Mouse (Mus musculus): ENCODE results near the gene Ccser1.

Ccser1 gene

DNA sequence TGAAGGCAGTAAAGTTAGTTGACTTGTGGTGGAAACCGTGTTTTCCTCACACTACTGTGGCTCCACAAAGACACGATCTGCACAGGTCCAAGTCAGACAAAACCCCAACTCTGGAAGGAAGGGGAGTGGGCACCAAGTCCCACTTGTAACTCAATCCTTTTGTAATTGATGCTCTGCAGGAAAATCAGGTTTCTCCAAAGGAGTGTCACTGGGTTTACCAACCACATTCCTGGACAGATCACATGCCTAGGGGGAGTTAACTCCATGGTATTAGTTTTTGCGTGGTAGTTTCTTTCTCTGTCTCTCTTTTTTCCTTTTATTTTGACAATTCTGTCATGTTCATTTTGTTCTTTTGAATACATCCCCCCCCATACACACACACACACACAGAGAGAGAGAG, 252.0 kb downstream of the Ccser1 start:
- no peak for DNase-seq (ENCODE audit: low spot score)

DNA sequence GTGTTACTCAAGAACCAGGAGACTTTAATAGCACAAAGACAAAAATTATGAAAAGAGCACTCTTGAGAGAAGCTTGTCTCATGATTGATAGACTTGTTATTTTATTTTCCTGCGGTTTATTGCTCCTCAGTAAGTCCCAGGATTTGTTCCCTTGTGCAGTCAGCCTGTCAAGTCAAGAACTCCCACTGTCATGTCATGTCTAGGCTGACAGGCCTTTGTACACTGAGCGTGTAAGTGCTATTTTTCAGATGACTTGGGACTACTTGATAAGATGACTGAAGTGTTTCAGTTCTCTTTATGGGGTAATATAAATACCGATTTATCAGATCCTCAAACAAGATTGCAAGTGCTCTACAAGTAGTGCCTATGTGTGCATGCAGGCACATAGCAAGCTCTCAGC, 252.6 kb downstream of the Ccser1 start:
- no peak for DNase-seq (ENCODE audit: low spot score)

DNA sequence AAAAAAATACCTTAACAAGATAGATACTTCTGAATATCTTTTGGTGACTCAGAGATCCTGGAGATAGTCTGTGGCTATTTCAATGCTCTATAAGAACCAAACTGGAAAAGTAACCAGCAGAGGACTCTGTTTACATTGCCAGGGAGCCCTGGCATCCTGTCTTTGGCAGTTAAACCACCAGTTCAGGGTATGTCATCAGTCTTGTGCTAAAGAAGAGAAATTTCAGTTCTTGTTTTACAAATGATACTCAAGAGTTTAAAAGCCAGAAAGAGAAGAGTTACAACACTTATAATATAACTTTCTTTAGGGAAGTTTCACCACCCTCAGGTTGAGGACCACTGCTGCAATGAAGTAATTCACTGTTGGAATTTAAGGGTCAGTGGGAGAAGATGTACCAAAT, 258.0 kb downstream of the Ccser1 start:
- no peak for DNase-seq (ENCODE audit: low spot score)

DNA sequence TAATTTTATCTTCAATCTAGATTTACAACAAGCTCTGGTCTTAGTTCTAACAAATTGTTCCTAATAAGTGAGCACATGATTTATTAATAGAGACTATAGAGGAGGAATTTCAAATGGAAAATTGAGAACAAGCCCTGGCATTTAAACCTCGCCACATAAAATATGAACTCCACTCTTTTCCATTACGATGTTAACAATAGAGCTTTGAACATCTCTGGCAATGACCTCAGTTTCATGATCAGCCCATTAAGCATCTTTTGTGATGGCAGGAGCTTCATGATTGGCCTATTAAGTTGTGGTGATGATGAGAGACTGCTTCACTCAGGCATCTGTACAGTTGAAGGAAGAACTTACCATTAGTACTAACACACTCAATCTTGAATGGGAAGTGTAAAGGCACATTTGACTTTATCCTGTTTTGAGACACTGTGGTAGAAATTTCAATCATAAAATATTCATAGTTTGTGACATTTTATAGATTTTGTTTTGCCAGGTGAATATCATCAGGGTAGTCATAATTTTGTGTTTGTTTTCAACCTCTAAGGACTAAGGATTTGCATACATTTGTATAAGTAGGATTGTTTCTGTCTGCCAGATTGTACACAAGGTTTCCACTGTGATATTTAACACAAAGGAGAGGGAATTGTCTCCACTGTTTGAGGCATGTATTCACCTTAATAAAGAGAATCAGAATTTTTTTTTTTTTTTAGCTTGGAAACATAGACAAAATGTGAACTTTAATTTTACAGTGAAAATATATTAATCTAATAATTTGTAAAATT, 291.4 kb downstream of the Ccser1 start:
- no peak for DNase-seq (ENCODE audit: low spot score)

DNA sequence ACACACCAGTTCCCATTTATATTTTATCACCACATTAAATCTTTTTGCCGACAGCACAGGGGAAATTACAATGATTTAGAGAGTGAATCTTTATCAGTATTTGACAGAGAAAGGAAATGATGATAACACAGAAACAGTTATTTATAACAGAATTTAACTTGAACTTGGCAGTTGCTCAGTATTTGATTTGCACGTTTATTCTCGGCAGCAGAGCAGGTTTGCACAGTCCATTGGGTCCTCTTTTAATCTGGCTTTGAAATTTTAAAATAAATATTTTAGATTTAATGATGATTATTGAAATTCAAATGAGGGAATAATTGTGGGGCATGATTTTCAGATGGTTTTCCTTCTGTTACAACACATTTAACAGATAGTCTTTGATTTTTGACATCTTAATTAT, 305.2 kb downstream of the Ccser1 start:
- no peak for DNase-seq (ENCODE audit: low spot score)

DNA sequence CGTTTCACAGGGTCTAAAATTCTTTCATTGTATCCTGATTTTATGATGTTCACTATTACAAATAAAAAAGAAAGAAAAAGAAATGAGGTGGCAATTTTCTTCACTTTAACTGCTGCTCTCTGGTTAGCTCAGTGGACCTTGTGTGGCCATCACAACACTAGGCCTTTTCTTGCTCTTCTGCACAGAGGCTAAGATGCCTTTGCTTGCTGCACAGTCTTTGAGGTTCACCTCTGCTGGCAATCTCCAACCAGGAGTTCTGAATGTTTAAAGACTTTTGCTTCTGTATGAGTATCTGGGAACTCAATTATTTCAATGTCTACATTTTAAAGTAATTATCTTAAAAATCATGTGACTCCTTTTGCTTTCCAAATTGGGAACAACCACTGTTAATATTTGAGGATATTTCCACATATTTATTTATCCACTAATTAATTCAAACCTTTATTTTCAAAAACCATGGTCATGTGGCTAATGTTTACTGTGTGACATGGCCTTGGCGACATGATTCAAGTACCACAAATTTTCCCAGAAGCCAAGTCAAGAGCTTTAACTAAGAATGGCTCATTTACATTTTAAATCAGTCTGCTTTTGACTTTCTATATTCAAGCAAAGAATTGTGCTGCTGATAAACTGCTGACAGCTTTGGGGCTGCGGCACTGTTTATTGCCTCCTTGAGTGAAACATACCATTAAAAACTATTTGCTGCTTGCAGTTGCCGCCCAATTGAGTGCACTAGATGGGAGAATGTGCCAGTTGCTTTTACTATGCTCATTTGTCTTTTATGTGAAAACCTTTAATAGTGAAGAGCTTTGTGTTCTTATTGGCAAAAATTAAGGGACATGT, 312.1 kb downstream of the Ccser1 start:
- no peak for DNase-seq (ENCODE audit: low spot score)

DNA sequence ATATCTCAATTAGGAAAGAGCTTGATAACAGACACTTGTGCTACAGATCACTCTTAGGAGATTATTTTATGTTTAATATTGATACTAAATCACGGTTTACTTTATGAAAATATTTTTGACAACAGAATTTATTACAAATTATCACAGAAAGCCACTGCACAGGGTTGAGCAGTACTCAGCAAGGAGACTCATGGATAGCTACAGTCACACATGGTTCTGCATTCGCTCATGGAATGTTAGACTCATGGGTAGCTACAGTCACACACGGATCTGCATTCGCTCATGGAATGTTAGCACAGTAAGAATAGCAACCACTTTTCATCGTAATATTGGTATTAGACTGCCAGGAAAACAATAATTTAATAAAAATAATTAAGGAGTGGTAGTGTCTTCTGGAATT, 313.3 kb downstream of the Ccser1 start:
- no peak for DNase-seq (ENCODE audit: low spot score)

DNA sequence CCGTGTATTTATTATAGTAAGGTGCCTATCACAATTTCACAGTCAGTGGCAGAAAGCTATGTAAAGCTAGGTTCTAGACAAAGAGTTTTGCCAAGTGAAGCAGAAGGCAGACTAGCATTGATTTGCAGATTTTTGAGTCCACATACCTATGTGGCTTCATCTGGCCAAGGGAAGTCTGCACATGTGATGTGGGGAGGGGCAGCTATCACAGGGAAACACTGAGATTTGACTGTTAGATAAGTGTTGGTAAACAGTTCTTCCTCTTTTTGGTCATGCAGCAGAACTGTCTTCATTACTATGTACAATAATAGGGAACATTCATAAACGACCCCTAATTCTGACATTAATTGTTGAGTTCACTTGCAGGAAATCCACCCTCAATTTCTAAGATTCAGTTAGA, 335.2 kb downstream of the Ccser1 start:
- no peak for DNase-seq (ENCODE audit: low spot score)

DNA sequence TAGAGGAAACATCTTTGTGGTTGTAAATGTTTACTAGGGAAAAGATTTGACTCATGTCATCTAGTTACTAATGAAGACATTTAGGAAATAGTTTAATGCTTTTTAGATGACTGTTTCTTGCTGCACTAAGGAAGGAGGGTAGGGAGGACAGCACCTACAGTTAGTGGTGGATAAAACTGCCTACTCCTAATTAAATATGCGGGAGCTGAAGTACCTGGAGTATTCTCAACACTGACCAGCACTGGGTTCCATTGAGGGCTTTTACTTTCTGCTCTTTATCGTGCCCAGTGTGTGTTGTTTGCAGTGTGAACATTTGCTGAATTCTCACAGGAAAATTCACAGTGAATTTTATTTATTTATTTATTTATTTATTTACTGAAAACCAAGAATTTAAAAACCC, 341.5 kb downstream of the Ccser1 start:
- DNase-seq (ENCODE audit: low spot score) = no peak

DNA sequence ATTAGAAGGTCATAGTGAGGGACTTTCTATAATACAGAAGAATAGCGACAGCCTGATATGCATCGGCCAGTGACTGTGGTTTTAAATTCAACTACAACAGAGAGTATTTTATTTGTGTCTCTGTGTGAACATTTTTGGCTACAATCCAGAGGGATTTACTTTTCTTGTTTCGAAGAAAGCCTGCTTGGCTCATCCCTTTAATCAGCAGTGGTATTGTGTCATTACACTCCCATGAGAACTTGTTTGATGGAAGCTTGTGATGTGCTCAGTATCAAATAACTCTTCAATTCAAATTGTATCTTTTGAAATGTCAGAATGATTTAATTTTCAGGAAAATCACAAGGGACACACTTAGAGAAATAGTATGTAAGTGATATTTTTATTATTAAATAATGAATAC, 342.0 kb downstream of the Ccser1 start:
- DNase-seq (ENCODE audit: low spot score) = no peak

DNA sequence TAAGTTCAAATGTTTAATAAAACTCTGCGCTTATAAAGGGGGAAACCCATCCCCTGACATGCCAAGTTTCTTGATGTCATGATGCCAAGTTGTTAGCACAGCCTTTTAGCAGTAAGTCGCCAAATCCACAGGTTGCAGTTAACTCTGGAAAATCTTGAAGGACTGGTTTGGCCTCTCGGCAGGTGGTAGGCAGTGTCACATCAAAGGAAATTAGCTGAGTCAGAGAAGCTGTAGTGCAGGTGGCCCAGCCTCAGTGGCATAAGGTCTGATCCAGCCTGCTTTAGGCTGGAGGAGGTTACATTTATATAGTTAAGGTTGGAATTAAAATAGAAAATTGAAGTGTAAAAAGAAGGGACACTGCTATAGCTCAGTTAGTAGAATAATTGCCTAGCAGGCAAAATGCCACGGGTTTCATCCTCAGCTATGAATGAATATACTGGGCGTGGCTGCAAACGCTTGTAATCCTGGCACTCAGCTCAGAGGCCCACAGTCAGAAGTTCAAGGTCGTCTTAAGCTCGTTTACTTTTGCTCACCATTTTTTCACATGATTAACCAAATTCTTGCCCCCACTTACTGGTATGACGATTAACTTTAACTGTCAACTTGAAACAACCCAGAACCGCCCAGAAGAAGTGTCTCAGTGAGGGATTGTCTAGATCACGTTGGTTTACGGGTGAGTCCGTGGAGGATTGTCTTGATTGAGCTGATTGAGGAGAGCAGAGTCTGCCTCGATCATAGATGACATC, 343.8 kb downstream of the Ccser1 start:
- DNase-seq (ENCODE audit: low spot score) = no peak

DNA sequence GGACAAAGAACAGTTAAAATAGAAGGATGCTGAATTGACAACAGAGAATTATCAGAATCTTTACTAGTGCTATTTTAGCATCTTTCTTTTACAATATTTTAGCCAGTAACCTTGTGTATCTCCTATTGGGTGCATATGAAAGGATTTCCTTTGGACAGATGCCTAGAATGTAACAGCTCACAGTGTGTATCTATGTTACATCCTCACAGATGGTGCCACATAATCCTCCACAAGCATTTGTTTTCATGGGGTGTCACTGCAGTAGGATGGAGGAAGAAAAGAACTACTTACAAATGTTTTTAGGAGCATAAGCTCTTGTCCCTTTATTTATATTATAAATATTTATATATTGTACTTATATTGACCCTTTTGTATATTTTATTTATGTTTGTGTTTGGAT, 360.6 kb downstream of the Ccser1 start:
- no peak for DNase-seq (ENCODE audit: low spot score)

DNA sequence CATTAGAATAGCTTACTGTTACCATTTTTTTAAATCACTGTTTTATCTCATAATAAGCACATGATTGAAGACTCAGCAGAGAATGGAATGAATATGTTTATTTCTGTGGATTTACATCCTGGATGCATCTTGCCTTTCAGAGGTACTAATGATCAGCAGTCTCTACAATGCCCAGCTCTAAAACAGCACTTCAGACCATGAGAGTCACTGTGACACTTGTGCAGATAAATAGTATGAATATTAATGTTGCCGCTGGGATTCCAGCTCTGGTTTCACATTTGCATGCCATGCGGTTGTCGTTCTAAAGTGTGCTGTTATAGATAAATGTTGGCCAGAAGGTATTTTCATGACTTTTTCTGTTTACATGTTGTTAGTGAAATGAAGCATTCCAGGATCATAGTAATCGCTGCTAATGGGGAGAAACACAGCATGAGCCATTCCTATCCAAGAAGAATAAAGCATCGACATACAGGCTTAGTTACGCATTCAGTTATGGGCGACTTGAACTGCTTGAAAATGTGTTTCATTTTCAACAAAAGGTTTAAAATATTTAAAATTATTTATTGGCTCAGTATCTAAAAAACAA, 363.4 kb downstream of the Ccser1 start:
- peak; percentile 67 for DNase-seq (ENCODE audit: low spot score)

DNA sequence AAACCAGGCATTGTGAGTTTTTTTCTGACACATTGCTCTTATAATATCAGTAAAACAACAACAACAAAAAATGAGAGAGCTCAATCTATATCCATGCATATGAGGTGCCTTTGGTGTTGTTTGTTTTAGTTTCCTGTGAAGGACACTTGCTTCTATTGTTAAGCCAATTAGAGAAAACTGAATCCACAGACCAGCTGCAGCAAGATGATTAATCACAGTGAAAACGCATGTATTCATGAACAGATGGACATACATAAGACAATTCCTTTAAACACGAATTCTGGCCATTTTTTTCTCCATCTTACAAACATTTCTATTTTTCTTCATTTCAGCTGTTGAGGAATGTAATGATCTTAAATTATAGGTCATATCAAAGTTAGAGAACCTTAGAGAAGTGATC, 387.4 kb downstream of the Ccser1 start:
- DNase-seq (ENCODE audit: low spot score) = no peak

DNA sequence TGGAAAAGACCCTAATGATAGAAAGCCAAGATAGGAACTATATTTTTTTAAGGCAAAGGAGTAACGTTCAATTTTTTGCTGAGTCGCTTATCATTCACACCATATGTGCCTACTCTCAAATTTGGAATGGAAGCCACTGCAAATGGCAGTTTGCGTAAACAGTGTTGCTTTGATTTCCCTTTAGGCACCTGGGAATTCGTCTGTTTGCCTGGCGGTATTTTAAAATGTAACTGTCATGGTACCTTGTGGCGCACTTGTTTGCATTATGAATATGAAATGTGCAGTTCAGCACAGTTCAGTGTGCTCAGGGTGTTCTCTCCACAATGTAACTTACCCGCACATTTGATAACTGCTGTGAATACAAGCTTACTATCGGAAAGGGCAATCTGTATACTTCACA, 387.8 kb downstream of the Ccser1 start:
- DNase-seq (ENCODE audit: low spot score) = no peak

DNA sequence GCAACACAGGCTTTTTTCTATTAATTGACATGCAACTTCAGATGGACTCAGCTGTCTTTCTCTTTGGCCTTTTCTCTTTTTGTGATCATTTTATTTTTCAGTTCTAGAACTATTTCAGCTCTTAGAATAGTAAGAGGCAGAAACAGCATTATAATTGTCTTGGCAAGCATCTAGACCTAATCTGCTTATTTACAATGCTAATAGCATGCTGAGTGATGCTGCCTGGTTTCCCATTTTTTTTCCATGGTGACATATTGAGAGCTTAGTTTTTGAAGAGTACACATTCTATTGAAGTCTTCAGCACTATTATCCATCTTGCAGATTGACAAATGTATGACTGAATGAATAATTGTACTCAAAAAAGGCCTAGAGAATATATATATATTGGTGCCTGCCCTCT, 401.6 kb downstream of the Ccser1 start:
- DNase-seq (ENCODE audit: low spot score) = no peak

DNA sequence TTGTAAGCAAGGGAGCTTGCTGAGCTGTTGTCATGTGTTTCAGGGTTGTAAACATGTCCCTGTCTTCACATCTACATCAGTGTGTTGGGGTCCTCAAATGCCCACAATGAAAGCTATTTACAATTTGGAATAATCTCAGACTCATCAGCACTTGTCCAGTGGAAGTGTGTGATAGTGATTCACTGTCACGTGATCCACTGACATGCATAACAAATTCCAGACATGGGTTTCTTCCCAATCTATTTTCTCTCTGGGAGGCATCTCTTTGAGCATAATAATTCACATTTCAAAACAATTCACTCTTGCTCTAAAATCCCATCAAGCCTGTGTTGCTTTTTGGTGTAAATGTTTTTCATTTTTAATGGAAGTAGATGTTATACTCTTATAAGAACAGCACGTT, 408.9 kb downstream of the Ccser1 start:
- no peak for DNase-seq (ENCODE audit: low spot score)

DNA sequence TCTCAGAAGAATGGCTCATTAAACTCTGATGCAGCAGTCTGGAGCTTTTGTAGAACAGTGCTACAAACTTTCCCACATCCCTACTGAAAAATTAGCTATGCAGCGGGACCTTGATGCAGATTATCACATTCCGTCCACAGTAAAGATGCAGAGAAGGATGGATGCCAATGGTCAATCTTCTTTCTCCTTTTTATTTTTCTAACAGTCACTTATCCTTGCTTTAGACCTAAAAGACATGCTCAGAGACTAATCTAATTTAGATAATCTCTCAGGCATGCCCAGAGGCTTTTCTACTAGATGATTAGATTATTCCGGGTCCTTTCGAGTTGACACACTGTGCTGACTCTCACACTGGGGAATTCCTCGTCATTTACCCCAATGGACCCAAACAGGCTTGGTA, 421.8 kb downstream of the Ccser1 start:
- peak; percentile 19 for DNase-seq (ENCODE audit: low spot score)

DNA sequence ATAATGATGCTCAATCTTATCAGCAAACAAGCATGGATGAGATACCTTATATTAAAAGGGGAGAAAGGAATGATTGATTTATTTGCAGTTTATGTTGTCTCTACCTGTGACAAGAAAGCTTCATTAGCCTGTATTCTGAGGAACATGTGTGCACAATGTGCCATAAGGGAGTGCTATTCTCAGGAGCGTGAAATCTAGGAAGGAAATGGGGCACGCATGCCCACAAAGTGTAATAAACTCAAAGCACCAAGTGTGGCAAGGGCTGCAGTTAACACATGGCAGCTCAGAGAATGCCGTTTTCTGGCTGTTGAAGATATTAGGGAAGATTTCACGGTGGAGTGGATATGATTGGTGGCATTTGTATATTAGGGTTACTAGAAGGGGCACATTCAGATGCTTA, 434.8 kb downstream of the Ccser1 start:
- DNase-seq (ENCODE audit: low spot score) = peak; percentile 38

DNA sequence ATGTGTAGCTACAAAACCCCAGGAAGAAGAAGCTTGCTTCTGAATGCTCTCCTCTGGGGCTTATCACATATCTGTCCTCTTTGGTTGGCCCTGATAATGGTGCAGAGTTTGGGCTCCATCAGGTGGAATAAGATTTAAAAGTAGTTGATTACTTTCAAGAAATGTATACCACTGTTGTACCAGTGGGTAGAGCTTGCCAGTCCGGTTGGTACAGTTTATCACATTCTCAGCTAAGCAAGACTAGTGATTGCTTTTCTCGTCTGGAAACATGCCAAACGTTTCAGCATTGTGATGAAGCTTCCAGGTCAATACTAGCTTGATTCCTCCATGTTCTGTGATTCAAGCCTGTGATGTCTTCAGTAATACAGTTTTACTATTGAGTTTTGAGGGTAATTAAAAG, 441.6 kb downstream of the Ccser1 start:
- no peak for DNase-seq (ENCODE audit: low spot score)

DNA sequence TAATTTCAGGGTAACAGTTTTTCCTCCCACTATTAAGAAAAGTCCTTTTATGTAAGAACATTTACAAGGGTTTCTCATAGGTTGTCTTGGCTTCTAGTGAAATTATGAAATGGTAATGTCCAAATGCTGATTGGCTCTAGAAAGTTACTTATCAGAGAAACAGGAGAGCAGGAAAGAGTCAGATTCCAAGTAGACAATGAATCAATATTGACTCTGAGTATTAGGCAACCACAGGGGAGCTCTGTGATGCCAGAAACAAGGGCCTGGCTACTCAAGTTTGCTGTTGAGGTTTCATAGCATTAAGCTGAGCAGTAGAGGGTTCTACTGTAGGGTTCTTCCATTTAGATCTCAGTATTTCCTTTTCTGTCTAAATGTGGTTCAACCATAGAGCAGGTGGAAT, 481.3 kb downstream of the Ccser1 start:
- DNase-seq (ENCODE audit: low spot score) = no peak

DNA sequence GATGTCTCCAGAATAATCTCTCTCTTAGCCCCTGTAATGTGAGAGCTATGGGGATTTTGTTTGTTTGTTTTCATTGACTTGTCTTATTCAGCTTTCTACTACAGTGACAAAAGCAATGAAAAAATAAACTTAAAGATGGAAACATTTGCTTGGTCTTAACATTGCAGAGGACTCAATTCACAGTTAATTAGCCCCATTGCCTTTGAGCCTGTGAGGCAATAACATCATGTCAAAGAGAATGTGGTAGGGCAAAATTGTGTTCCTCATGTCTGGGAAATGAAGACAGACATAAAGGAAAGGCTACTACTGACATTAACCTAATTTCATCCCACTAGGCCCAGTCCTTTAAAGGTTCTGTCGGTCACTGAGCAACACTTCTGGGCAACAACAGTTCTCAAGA, 484.4 kb downstream of the Ccser1 start:
- DNase-seq (ENCODE audit: low spot score) = no peak

DNA sequence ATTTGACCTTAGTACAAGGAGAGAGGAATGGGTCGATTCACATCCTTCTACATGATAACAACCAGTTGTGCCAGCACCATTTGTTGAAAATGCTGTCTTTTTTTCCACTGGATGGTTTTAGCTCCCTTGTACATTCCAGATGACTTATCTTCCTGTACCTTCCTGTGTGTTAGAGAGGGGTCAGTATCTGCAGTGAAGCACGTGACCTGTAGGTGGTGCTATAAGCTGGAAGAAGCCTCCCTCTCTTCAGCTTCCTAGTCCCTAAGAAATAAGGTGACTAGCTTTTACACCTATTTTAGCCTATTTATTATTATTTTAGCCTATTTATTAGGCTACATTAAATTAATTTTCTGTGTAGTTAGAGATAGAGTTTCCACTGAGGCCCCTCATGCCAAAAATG, 506.9 kb downstream of the Ccser1 start:
- DNase-seq (ENCODE audit: low spot score) = peak; percentile 32

Data from retina, embryonic 14.5 days (tissue).